Mouse (Mus musculus): ENCODE results near the gene Adk.

GRCm38 (mm10) chr14:21334826-21335225, 282.5 kb downstream of the Adk start:
- TF ChIP-seq CTCF (IDR thresholded peaks at IDR 0.05; ENCODE audit: low read depth, low read length) (no peak), POLR2A (IDR thresholded peaks at IDR 0.05; ENCODE audit: borderline replicate concordance, low read depth, low read length) (no peak)

All from bone marrow macrophage, adult 2 months (primary cell).